Mouse (Mus musculus): ENCODE measurements around the gene Gpsm3.

DNA sequence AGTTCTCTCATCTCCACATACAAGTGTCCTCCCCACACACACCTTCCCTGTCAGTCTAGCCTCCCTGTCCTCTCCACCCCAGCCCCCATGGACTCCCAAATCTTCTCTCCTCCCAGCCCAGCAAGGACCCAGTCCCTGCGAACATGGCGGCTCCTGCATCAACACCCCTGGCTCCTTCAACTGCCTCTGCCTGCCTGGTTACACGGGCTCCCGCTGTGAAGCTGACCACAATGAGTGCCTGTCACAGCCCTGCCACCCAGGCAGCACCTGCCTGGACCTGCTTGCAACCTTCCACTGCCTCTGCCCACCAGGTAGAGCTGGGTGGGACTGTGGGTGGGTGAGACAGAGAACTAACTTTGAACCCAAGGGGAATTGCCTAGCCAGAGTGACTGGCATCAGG is 19.7 kb upstream of the Gpsm3 start:
- TF ChIP-seq CTCF (IDR thresholded peaks at IDR 0.05) (no peak), POLR2A (IDR thresholded peaks at IDR 0.05; ENCODE audit: insufficient read depth, low read depth, low read length) (no peak)
